Mouse (Mus musculus) lung, embryonic 14.5 days (tissue): Measurements from ENCODE around the gene Tmem176a. TPM values are rescaled to one million over a fixed set of nuclear protein-coding genes. Genes with fewer than 3 reads are reported as not detected.

Experiments used
- ATAC-seq: fragments of 200-750 bp; cut with Nextera tagmentation; 2 replicates; pipeline ENCODE4 v1.8.0; 2017; ENCODE audit warnings: mild to moderate bottlenecking, moderate TSS enrichment, moderate library complexity; ENCODE audit not compliant: insufficient read depth
- DNase-seq: peaks from one replicate; pipeline ENCODE4 v3.0.0-alpha.2; 2015
- H3K27ac ChIP-seq: fragments of 300-500 bp; sonication (generic); 2 replicates; pipeline ENCODE4 v1.5.1; 2014; ENCODE audit warnings: low read depth, mild to moderate bottlenecking, moderate library complexity
- H3K27me3 ChIP-seq: fragments of 300-500 bp; sonication (generic); 2 replicates; pipeline ENCODE4 v1.6.1; 2014; ENCODE audit warnings: low read length, control low read depth; ENCODE audit not compliant: insufficient read depth
- H3K36me3 ChIP-seq: fragments of 300-500 bp; sonication (generic); 2 replicates; pipeline ENCODE4 v1.6.1; 2014; ENCODE audit warnings: control low read depth; ENCODE audit not compliant: insufficient read depth
- H3K4me1 ChIP-seq: fragments of 300-500 bp; sonication (generic); 2 replicates; pipeline ENCODE4 v1.6.1; 2014; ENCODE audit warnings: antibody characterized with exemption, control low read depth; ENCODE audit not compliant: insufficient read depth
- H3K4me2 ChIP-seq: fragments of 300-500 bp; sonication (generic); 2 replicates; pipeline ENCODE4 v1.6.1; 2014; ENCODE audit warnings: mild to moderate bottlenecking
- H3K4me3 ChIP-seq: fragments of 300-500 bp; sonication (generic); 2 replicates; pipeline ENCODE4 v1.5.1; 2014; ENCODE audit warnings: low read depth, low read length
- H3K9ac ChIP-seq: fragments of 300-500 bp; sonication (generic); 2 replicates; pipeline ENCODE4 v1.6.1; 2014
- H3K9me3 ChIP-seq: fragments of 300-500 bp; sonication (generic); 2 replicates; pipeline ENCODE4 v1.6.1; 2016; ENCODE audit warnings: low read depth, low read length, control low read depth
- CTCF ChIP-seq: IDR thresholded peaks from 2 replicates; pipeline ENCODE4 v1.5.1; 2016; ENCODE audit warnings: antibody characterized with exemption, low read depth
- WGBS: fragments of 180-500 bp; shearing (Covaris S2); extraction: QIAGEN DNeasy Blood & Tissue Kit; methylation state at CpG from one replicate; pipeline ENCODE4 v1.1.7; 2014; 5-methylcytosine and 5-hydroxymethylcytosine counted together
- polyA plus RNA-seq: library from polyadenylated mRNA; unstranded; fragments of >200 nt; fragmentation: Nextera tagmentation; extraction: Ambion mirVana; gene quantifications from 2 replicates; pipeline ENCODE4 v1.2.1, GENCODE M21; 2014

Gene Tmem176a
- polyA plus RNA-seq, 1 experiment from 2014 or later, result 226 TPM

- DNase-seq, result no peak
- H3K4me1 ChIP-seq, result 0 out of 2 replicates have a peak, but pooled peaks cover 4% of the 10 kb centered on the region
- TF ChIP-seq CTCF, result no peak
- no peaks in the 10 kb centered on the region for H3K9me3 ChIP-seq
- ATAC-seq, result no peak
- no peak overlapping the region for H3K4me3 ChIP-seq
- WGBS, result 68% methylated on average over 4 of the region's 4 CpGs
- H3K27me3 ChIP-seq, result no peaks in the 10 kb centered on the region
- H3K36me3 ChIP-seq, result no peaks in the 10 kb centered on the region
- no peak overlapping the region for H3K9ac ChIP-seq
- no peak overlapping the region for H3K27ac ChIP-seq
- no peak overlapping the region for H3K4me2 ChIP-seq
These were observed 26.4 kb downstream of the Tmem176a start for GRCm38 (mm10) chr6:48867158-48867557.

GRCm38 (mm10) chr6:48869774-48870173 is 29.1 kb downstream of the Tmem176a start:
- Histone ChIP-seq H3K36me3 (no peaks in the 10 kb centered on the region), H3K4me3 (no peak overlapping the region), H3K27me3 (no peaks in the 10 kb centered on the region), H3K4me1 (no peaks in the 10 kb centered on the region), H3K9ac (no peak overlapping the region), H3K27ac (no peak overlapping the region), H3K9me3 (no peaks in the 10 kb centered on the region), H3K4me2 (no peak overlapping the region)
- no peak for ATAC-seq
- no peak for TF ChIP-seq CTCF
- 53% methylated on average over 2 of the region's 2 CpGs for WGBS
- DNase-seq, result no peak

DNA sequence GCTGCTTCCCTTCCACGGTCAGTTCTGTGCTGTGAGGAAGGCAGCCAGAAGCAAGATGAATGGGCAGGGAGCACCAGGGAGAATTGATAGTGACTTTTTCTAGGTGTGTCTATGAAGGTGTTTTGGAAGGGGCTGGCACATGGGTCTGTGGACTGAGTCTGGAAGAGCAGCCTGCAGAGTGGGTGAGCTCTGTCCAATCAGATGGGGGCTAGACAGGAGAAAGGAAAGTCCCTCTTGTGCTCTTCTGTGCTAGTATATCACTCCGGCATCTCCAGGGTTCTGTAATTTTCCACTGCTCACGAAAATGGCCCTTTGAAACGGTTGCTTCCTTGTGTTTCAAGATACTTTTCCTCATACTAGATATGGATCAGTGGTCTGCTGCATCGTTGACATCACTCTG is 31.9 kb downstream of the Tmem176a start, which contains the start of gene Aoc1:
Gene Aoc1, plus strand, starts transcription at position 301 of the 400 bp plus-strand sequence.
- no peak for TF ChIP-seq CTCF
- 71% methylated on average over 5 of the region's 5 CpGs for WGBS

DNA sequence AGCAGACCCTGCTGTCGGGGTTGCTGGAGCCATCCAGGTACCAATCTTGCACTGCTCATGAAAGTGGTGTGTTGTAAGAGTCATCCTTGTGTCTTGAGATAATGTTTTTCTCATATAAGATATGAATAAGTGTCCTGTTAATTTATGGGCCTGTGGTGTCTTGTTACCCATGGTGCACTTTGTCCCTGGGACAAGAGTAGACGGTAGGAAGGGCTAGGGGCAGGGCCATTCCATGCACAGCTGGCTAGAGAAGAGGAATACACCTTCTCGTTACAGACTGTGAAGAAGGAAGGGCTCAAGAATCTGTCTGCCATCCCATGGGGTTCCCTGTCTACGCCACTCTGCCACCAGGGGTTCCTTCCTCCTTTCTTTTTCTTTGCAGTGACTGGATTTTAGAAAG is 33.9 kb downstream of the Tmem176a start:
- no peak for ATAC-seq
- TF ChIP-seq CTCF, result no peak
- Histone ChIP-seq H3K27ac (no peak overlapping the region), H3K4me1 (no peaks in the 10 kb centered on the region), H3K36me3 (no peaks in the 10 kb centered on the region), H3K9ac (no peak overlapping the region), H3K9me3 (no peaks in the 10 kb centered on the region), H3K4me2 (no peak overlapping the region), H3K4me3 (no peak overlapping the region), H3K27me3 (no peaks in the 10 kb centered on the region)
- no peak for DNase-seq
- 69% methylated on average over 4 of the region's 4 CpGs for WGBS

More for the DNA sequence above, 31.9 kb downstream of the Tmem176a start, which contains the start of gene Aoc1:
- no peak within 1 kb of the TSS for H3K4me2 ChIP-seq
- no peak within 1 kb of the TSS for H3K9ac ChIP-seq
- no peak within 1 kb of the TSS for H3K4me3 ChIP-seq
- H3K27ac ChIP-seq, result no peak within 1 kb of the TSS
- ATAC-seq (no peak), DNase-seq (no peak)
- H3K27me3 ChIP-seq, result no peaks in the 10 kb centered on the region
- H3K4me1 ChIP-seq, result no peaks in the 10 kb centered on the region
- no peaks in the 10 kb centered on the region for H3K36me3 ChIP-seq
- no peaks in the 10 kb centered on the region for H3K9me3 ChIP-seq

- H3K36me3 ChIP-seq, result no peaks in the 10 kb centered on the region
- H3K9me3 ChIP-seq, result no peaks in the 10 kb centered on the region
- no peaks in the 10 kb centered on the region for H3K4me1 ChIP-seq
- 88% methylated on average over 6 of the region's 6 CpGs for WGBS
- no peak for ATAC-seq
- H3K27ac ChIP-seq, result no peak overlapping the region
- H3K4me2 ChIP-seq, result no peak overlapping the region
- no peaks in the 10 kb centered on the region for H3K27me3 ChIP-seq
- no peak overlapping the region for H3K4me3 ChIP-seq
- no peak overlapping the region for H3K9ac ChIP-seq
- no peak for DNase-seq
- no peak for TF ChIP-seq CTCF
These were observed 34.8 kb downstream of the Tmem176a start for GRCm38 (mm10) chr6:48875515-48875914.

DNA sequence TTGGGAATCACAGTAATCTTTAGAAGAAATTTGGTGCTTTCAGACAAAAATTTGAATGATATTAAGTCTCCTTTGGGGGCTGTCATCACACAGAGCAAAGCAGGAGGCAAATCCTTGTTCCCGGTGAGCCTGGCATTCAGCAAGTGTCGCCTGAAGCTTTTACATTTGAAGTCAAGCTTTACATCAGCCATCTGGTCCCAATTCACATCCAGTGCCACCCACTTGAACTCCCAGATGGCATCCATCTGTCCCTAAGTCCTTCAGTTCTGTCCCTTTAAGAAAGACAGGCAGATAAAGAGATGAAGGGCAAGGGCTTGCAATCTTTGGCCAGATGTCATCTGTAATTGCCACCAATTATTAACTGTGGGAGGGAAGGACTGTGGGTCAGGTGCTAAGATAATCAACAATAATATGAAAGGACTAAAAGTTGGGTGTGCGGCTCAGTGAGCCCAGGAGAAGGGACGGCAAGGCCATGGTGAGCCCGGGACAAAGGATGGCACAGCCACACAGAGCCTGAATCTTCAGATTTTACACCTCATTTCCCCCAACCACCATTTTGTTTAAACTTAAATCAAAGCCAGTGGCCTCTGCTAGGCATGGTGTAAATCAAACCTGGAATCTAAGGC is 35.9 kb downstream of the Tmem176a start:
- ATAC-seq, result no peak
- no peak overlapping the region for H3K4me2 ChIP-seq
- TF ChIP-seq CTCF, result no peak
- H3K9ac ChIP-seq, result no peak overlapping the region
- H3K36me3 ChIP-seq, result no peaks in the 10 kb centered on the region
- WGBS, result 51% methylated on average over 5 of the region's 5 CpGs
- no peak overlapping the region for H3K4me3 ChIP-seq
- no peaks in the 10 kb centered on the region for H3K4me1 ChIP-seq
- H3K27ac ChIP-seq, result no peak overlapping the region
- no peaks in the 10 kb centered on the region for H3K9me3 ChIP-seq
- no peak for DNase-seq
- no peaks in the 10 kb centered on the region for H3K27me3 ChIP-seq

DNA sequence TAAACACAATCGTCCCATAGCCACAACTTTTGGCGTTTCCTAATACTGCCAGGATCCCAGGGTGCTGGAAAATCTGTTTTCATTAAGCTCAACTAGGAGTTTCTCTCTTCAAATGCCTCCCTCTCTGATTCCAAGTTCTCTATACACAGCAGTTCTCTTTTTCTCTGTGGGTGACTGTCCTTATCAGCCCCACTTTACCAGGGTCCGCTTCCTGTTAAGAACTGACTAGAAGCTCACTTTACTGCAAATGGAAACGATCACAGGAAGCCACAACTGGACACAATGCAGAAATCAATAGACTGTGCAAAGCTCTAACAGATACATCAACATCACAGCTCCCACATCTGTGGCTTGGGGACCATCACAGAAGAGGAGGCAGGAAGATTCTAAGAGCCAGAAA is 53.5 kb downstream of the Tmem176a start:
- H3K4me2 ChIP-seq, result no peak overlapping the region
- no peak overlapping the region for H3K27ac ChIP-seq
- H3K36me3 ChIP-seq, result no peaks in the 10 kb centered on the region
- H3K9ac ChIP-seq, result no peak overlapping the region
- DNase-seq (no peak), ATAC-seq (no peak)
- no peaks in the 10 kb centered on the region for H3K4me1 ChIP-seq
- H3K9me3 ChIP-seq, result no peaks in the 10 kb centered on the region
- H3K27me3 ChIP-seq, result no peaks in the 10 kb centered on the region
- no peak for TF ChIP-seq CTCF
- WGBS, result 65% methylated on average over 4 of the region's 4 CpGs
- H3K4me3 ChIP-seq, result no peak overlapping the region
